Mouse (Mus musculus): ENCODE measurements around the gene Ndufa10.
A peak's percentile ranks its signal among the peaks of the same experiment; 100 is the strongest.

The Ndufa10 gene

DNA sequence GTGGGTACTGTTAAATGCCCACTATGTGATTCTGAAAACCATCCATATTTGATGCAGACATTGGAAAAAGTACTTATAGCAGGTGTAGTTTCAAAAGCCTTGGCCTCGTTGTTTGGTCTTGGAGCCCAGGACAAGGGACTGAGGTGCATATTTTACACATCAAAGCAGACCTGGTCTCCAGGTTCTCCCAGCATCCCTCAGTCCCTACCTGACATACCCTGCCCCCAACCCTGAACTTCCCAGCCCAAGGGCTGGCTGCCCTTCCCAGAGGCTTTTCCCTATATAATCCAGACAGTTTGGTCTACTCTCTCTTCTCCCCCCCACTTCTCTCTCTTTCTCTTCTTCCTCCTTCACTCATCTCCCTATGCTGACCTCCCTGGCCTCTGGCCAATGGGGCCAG is 42.7 kb downstream of the Ndufa10 start:
- DNase-seq: no peak

DNA sequence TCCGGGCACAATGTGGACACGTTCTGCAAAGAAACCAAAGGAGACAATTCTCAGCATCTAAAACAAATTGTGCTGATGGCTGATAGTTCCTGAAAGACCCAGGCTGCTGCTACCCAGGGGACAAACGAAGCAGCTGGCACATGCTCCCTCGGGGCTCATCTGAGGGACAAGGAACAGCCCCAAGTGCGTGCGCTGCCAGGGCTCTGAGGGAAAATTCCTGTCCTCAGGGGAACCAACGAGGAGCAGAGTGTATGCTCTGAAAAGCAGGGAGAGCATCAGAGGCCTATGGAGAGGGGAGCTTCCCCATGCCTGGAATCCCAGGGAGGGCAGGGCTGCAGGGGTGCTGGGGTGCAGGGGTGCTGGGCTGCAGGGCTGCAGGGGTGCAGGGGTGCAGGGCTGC is 48.9 kb downstream of the Ndufa10 start:
- DNase-seq: no peak

DNA sequence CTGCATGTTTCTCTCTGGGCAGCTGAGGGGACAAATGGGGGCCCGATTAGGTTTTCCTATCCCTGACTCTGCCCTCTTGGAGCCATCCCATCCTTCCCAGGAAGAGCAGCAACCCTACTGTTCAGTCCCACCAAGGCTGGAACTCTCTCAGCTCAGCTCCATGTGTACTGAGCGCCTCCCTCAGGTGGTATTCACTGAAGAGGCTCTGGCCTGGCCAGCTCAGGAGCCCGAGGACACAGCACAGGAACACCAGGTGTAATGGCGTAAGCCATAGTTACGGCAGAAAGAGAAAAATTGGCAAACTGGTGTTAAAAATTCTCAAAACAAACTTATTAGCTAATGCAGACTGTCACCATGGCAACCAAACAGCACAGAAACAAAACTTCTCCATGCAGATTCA is 68.5 kb downstream of the Ndufa10 start:
- DNase-seq: no peak

DNA sequence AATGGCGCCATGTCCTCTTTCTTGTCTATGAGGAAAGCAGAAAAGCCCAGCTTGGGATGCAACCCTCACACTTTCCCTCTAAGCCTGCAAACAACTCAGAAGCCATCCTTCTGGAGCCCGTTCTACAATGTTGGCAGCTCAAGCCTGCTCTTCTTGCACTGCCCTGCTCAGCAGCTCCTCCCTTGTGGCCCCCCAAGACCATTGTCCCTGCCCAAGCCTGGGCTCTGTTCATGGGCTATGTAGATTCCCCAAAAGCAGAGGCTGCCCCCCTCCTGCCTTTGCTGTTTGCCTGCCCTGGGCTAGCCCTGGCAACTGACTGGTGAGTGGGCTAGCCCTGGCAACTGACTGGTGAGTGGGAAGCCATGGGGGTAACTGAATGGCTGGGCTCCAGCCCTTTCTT is 73.1 kb downstream of the Ndufa10 start:
- DNase-seq: no peak

DNA sequence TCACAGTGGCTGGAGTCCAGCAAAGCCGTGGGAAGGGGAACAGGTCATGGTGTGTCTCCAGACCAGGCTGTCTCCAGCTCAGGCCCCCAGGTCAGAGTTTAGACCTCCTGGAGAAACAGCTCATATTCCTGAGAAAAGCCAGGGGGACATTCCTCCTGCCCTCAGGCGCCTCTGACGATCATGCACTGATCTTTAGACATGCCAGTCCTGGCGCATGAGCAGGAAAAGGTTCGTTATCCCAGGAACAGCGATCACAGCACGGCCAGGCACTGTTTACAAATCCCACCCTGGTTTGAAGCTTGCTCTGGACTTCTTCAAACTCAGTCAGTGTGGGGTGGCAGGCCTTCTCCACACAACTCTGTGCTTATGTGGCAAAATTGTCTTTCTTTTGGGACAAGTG is 75.1 kb downstream of the Ndufa10 start:
- no peak for DNase-seq

DNA sequence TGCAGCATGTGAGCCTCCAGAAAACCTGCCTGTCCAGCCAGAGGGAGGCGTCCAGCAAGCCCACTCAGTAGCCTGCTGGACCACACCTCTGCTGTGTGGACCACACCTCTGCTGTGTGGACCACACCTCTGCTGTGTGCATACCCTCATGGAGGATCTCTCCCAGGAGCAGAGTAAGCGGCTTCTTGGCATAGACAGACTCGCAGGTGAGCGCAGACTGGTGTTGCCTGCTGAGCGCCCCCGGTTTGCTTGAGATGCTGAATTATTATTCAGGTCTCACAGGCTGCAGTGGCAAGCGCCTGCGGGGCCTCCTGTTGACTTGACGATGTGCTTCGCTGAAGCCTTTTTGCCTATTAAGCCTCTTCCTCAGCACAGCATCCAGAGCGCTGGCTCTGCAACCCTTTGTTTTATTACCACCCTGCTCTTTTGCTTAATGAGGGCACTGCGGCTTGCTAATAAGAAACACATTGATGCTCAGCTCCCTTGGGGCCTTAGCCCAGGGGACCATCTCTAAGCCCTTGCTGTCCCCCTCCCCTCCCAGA is 76.1 kb downstream of the Ndufa10 start:
- DNase-seq: peak in 1 of 2 experiments; percentile 15

DNA sequence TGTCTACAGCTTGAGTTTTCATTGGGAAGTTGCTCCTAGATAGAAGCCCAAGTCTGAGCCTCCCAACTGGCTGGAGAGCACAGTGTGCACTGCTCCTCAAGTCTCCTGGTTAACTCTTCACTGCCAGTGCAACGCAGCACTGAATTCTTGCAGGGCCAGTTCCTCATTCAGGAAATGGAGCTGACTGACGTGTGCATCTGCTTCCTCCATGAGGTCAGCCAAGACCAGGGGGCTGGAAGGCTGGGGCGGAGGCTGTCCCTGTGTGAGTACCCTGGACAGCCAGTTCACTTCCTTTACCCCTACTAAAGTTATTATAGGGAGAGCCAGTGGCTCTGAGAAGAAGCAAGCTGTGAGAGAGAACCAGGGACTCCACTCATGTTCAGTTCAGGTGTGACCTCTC is 79.4 kb downstream of the Ndufa10 start:
- DNase-seq: peak in 1 of 2 experiments; percentile 8

DNA sequence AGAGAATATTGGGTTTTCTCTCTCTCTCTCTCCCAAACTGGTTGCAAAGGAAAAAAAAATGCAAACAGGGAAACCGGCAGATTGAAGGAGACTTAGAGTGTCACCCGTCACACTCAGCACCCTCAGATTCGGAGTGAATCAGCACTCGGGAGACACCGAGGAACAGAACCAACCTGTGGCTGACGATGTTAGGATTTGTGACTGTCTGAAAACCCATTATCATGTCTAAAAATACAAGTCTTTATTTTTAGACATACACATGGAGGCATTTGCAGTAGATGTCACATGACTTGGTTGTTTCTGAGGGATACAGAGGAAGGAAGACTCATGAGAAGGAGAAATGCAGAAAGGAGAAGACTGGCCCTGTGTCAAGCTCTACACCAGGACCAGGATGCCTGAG is 80.5 kb downstream of the Ndufa10 start:
- DNase-seq: no peak
